Mouse (Mus musculus) lung, embryonic 16.5 days (tissue): ENCODE data around the gene Kcnh2. TPM values are rescaled to one million over a fixed set of nuclear protein-coding genes. Genes with fewer than 3 reads are reported as not detected.

Experiments used
- ATAC-seq: fragments of 200-750 bp; cut with Nextera tagmentation; 2 replicates; pipeline ENCODE4 v1.8.0; 2017; ENCODE audit warnings: low read depth, mild to moderate bottlenecking, moderate library complexity
- H3K27ac ChIP-seq: fragments of 300-500 bp; sonication (generic); 2 replicates; pipeline ENCODE4 v1.5.1; 2014; ENCODE audit warnings: mild to moderate bottlenecking, control low read depth, low read length
- H3K27me3 ChIP-seq: fragments of 300-500 bp; sonication (generic); 2 replicates; pipeline ENCODE4 v1.6.1; 2014; ENCODE audit warnings: low read depth, low read length, mixed read lengths; ENCODE audit not compliant: control insufficient read depth, insufficient read depth
- H3K36me3 ChIP-seq: fragments of 300-500 bp; sonication (generic); 2 replicates; pipeline ENCODE4 v1.6.1; 2014; ENCODE audit warnings: low read length; ENCODE audit not compliant: control insufficient read depth, insufficient read depth
- H3K4me1 ChIP-seq: fragments of 300-500 bp; sonication (generic); replicated peaks from 2 replicates; pipeline ENCODE4 v1.6.1; 2014; ENCODE audit warnings: low read length, mixed read lengths; ENCODE audit not compliant: control insufficient read depth, insufficient read depth
- H3K4me2 ChIP-seq: fragments of 300-500 bp; sonication (generic); 2 replicates; pipeline ENCODE4 v1.6.1; 2014; ENCODE audit warnings: low read depth, low read length, control low read depth
- H3K4me3 ChIP-seq: fragments of 300-500 bp; sonication (generic); 2 replicates; pipeline ENCODE4 v1.5.1; 2014; ENCODE audit warnings: mild to moderate bottlenecking, low read length, control low read depth
- H3K9ac ChIP-seq: fragments of 300-500 bp; sonication (generic); 2 replicates; pipeline ENCODE4 v1.6.1; 2014; ENCODE audit warnings: low read length, control low read depth
- H3K9me3 ChIP-seq: fragments of 300-500 bp; sonication (generic); 2 replicates; pipeline ENCODE4 v1.6.1; 2016; ENCODE audit warnings: low read length; ENCODE audit not compliant: control insufficient read depth
- WGBS: fragments of 180-500 bp; shearing (Covaris S2); extraction: QIAGEN DNeasy Blood & Tissue Kit; methylation state at CpG from one replicate; pipeline ENCODE4 v1.1.7; 2014; 5-methylcytosine and 5-hydroxymethylcytosine counted together
- polyA plus RNA-seq: library from polyadenylated mRNA; unstranded; fragments of >200 nt; fragmentation: Nextera tagmentation; extraction: Ambion mirVana; gene quantifications from 2 replicates; pipeline ENCODE4 v1.2.1, GENCODE M21; 2015

Gene Kcnh2
- polyA plus RNA-seq, 1 experiment from 2014 or later: 6.5 TPM

GRCm38 (mm10) chr5:24381486-24381885 is 30.1 kb upstream of the Kcnh2 start:
- no peak overlapping the region for H3K27ac ChIP-seq
- peaks cover 10% of the 10 kb centered on the region for H3K4me1 ChIP-seq
- H3K36me3 ChIP-seq: no peaks in the 10 kb centered on the region
- H3K27me3 ChIP-seq: peaks cover 16% of the 10 kb centered on the region
- H3K9ac ChIP-seq: no peak overlapping the region
- 65% methylated on average over 6 of the region's 6 CpGs for WGBS
- no peak overlapping the region for H3K4me2 ChIP-seq
- H3K9me3 ChIP-seq: no peaks in the 10 kb centered on the region
- no peak for ATAC-seq
- no peak overlapping the region for H3K4me3 ChIP-seq

- no peak for ATAC-seq
- 89% methylated on average over 4 of the region's 4 CpGs for WGBS
- Histone ChIP-seq H3K4me3 (no peak overlapping the region), H3K9me3 (no peaks in the 10 kb centered on the region), H3K4me2 (no peak overlapping the region), H3K9ac (no peak overlapping the region), H3K27ac (no peak overlapping the region), H3K36me3 (no peaks in the 10 kb centered on the region), H3K4me1 (peaks cover 10% of the 10 kb centered on the region), H3K27me3 (peaks cover 7% of the 10 kb centered on the region; the same call in 1 of the 2 replicates)
These were observed 29.1 kb upstream of the Kcnh2 start for GRCm38 (mm10) chr5:24380499-24380898.

- no peak for ATAC-seq
- no peaks in the 10 kb centered on the region for H3K36me3 ChIP-seq
- H3K27me3 ChIP-seq: peaks cover under 1% of the 10 kb centered on the region; the same call in 1 of the 2 replicates
- no peak overlapping the region for H3K9ac ChIP-seq
- 50% methylated on average over 4 of the region's 4 CpGs for WGBS
- H3K9me3 ChIP-seq: no peaks in the 10 kb centered on the region
- H3K4me2 ChIP-seq: no peak overlapping the region
- H3K27ac ChIP-seq: no peak overlapping the region
- H3K4me3 ChIP-seq: no peak overlapping the region
- peaks cover 10% of the 10 kb centered on the region for H3K4me1 ChIP-seq
These were observed 28.1 kb upstream of the Kcnh2 start for GRCm38 (mm10) chr5:24379501-24379900.

DNA sequence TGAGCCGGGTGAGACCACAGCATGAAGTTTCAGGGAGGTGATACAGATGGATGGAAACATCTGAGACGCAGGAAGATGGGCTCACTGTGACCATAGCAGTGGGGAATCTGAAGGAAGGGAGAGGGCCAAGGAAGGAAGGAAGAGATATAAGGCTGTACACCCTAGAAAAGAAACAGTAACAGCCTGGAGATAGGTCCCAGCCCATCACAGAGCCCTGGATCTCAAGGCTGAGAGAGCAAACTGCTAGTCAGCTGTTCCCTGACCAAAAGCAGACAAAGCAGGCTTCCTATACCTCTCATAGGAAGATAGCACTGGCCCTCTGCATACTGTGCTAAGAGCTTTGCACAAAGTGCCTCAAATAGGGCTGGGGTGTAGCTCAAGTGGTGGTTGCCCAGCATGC is 27.3 kb upstream of the Kcnh2 start:
- H3K4me3 ChIP-seq: no peak overlapping the region
- no peak overlapping the region for H3K27ac ChIP-seq
- no peak overlapping the region for H3K4me2 ChIP-seq
- H3K9ac ChIP-seq: no peak overlapping the region
- no peaks in the 10 kb centered on the region for H3K9me3 ChIP-seq
- no peak for ATAC-seq
- peaks cover 9% of the 10 kb centered on the region for H3K4me1 ChIP-seq
- H3K36me3 ChIP-seq: no peaks in the 10 kb centered on the region
- WGBS: 59% methylated on average over 2 of the region's 2 CpGs
- no peaks in the 10 kb centered on the region for H3K27me3 ChIP-seq

DNA sequence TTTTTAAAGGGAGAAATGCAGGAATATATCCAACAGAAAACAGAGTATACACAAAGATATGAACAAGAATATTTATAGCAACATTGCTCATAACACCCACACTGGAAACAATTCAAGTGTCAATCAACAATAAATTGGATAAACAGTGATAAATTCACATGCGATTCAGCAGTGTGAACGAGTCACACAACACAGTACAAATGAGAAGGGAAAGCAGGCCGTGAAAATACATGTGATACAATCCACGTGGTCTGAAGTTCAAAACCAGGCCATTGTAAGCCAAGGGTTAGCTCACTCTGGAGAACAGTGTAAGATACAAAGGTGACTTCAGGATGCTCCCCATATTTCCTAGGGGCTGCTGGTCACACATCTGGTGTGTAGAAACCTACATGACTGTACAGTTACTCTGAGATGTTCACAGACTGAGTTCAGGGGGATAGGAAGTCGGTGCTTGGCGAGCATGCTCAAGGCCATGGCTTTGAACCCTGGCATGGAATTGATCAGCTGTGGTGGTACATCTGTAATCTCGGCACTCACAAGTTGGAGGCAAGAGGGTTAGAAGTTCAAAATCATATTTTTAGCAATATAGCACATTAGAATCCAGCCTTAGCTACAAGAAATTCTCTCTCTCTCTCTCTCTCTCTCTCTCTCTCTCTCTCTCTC is 23.4 kb upstream of the Kcnh2 start:
- no peak overlapping the region for H3K27ac ChIP-seq
- 58% methylated on average over 7 of the region's 7 CpGs for WGBS
- no peaks in the 10 kb centered on the region for H3K27me3 ChIP-seq
- no peaks in the 10 kb centered on the region for H3K36me3 ChIP-seq
- no peak overlapping the region for H3K4me3 ChIP-seq
- no peak overlapping the region for H3K9ac ChIP-seq
- H3K4me1 ChIP-seq: peaks cover 3% of the 10 kb centered on the region; the same call in 1 of the 2 replicates
- H3K9me3 ChIP-seq: no peaks in the 10 kb centered on the region
- ATAC-seq: no peak
- no peak overlapping the region for H3K4me2 ChIP-seq

DNA sequence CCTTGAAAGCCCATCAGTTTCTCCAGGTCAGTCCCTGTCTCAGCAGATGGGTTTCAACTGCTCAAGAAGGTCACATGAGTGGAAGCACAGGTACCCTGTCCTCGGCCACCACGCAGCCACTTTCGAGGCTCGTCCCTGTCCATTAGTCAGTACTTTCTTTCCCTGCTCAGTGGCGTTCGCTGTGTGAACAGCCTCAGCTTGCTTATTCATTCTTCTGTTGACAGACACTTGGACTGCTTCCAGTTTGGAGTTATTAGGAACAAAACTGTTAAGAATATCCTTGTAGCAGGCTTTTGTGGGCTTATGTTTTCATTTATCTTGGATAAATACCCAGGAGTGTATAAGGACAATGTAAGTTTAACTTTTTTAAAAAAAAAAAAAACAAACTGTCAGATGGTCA is 22.8 kb upstream of the Kcnh2 start:
- 15% methylated on average over 6 of the region's 6 CpGs for WGBS
- Histone ChIP-seq H3K4me2 (no peak overlapping the region), H3K36me3 (no peaks in the 10 kb centered on the region), H3K4me3 (no peak overlapping the region), H3K9me3 (no peaks in the 10 kb centered on the region), H3K4me1 (peaks cover 3% of the 10 kb centered on the region; the same call in 1 of the 2 replicates), H3K27me3 (no peaks in the 10 kb centered on the region), H3K9ac (no peak overlapping the region), H3K27ac (no peak overlapping the region)
- peak; percentile 59; the same call in 1 of the 2 replicates for ATAC-seq

DNA sequence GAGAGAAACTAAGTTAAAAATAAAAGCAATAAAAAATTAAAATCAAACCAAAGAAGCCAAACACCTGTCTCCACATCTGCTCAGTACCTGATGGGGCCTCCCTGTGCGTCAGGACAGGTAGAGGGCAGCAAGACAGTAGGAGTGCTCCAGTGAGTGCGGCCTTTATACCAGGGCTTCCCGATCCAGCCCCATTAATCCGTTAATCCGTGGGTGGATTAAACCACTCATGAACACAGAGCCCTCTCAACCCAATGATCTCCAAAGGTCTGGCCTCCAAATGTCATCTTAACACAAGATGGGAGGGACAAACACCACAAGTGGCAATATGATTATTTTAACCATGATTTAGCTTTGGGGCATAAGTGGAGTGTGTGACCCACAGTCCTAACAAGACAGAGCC is 22.4 kb upstream of the Kcnh2 start:
- 0 out of 2 replicates have a peak, but pooled peaks have one; percentile 7 for ATAC-seq
- Histone ChIP-seq H3K9ac (no peak overlapping the region), H3K27me3 (no peaks in the 10 kb centered on the region), H3K27ac (no peak overlapping the region), H3K4me2 (no peak overlapping the region), H3K4me1 (peaks cover 3% of the 10 kb centered on the region; the same call in 1 of the 2 replicates), H3K4me3 (no peak overlapping the region), H3K9me3 (no peaks in the 10 kb centered on the region), H3K36me3 (no peaks in the 10 kb centered on the region)
- 85% methylated on average over 5 of the region's 5 CpGs for WGBS

GRCm38 (mm10) chr5:24369767-24370166 is 18.4 kb upstream of the Kcnh2 start:
- WGBS: 78% methylated on average over 9 of the region's 9 CpGs
- H3K36me3 ChIP-seq: no peaks in the 10 kb centered on the region

DNA sequence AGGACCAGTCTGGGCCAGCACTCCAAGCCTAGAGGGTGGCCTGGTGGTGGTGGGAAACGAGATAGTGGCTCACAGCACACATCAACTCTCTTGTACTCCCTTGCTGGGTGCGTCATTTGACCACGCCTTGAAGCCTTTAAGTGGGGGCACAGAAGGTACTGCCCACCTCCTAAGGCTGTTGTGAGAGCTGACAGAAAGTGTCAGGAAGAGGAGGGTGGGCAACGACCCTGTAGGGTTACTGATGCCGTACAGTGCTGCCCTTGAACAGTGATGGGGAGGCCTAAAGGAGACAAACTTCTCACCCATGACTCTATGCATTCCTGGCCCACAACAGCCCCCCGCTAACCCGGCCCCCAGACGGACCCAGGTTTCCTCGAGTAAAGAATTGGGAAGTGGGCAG is 15.0 kb upstream of the Kcnh2 start:
- WGBS: 78% methylated on average over 9 of the region's 9 CpGs
- Histone ChIP-seq H3K9me3 (no peaks in the 10 kb centered on the region), H3K36me3 (no peaks in the 10 kb centered on the region), H3K4me3 (no peak overlapping the region), H3K4me2 (peak overlapping the region; percentile 45; the same call in 1 of the 2 replicates), H3K4me1 (no peaks in the 10 kb centered on the region), H3K9ac (no peak overlapping the region), H3K27ac (no peak overlapping the region), H3K27me3 (no peaks in the 10 kb centered on the region)
- no peak for ATAC-seq

More at GRCm38 (mm10) chr5:24369767-24370166, 18.4 kb upstream of the Kcnh2 start:
- H3K27me3 ChIP-seq: no peaks in the 10 kb centered on the region
- H3K27ac ChIP-seq: no peak overlapping the region
- H3K4me3 ChIP-seq: no peak overlapping the region
- H3K4me1 ChIP-seq: peaks cover 3% of the 10 kb centered on the region; the same call in 1 of the 2 replicates
- no peak overlapping the region for H3K9ac ChIP-seq
- H3K9me3 ChIP-seq: no peaks in the 10 kb centered on the region
- ATAC-seq: no peak
- H3K4me2 ChIP-seq: no peak overlapping the region
